Mouse (Mus musculus): Measurements from ENCODE around the gene Rabgap1.

Rabgap1 gene

GRCm38 (mm10) chr2:37516030-37516710, 73.1 kb downstream of the Rabgap1 start, which contains the start of gene Gpr21:
Gene Gpr21, plus strand, starts transcription at chr2:37516332.
- no peak for DNase-seq

- no peak for DNase-seq
These were observed 73.9 kb downstream of the Rabgap1 start for GRCm38 (mm10) chr2:37516922-37517462.

GRCm38 (mm10) chr2:37518561-37519285, 75.6 kb downstream of the Rabgap1 start:
- DNase-seq: no peak

- no peak for DNase-seq
These were observed 76.2 kb downstream of the Rabgap1 start for GRCm38 (mm10) chr2:37519286-37519640.

GRCm38 (mm10) chr2:37527587-37527986, 84.5 kb downstream of the Rabgap1 start:
- no peak for DNase-seq

- DNase-seq: no peak
These were observed 86.3 kb downstream of the Rabgap1 start for GRCm38 (mm10) chr2:37529397-37529796.

GRCm38 (mm10) chr2:37530766-37531165, 87.7 kb downstream of the Rabgap1 start:
- DNase-seq: no peak

GRCm38 (mm10) chr2:37531639-37532038, 88.6 kb downstream of the Rabgap1 start:
- DNase-seq: no peak

GRCm38 (mm10) chr2:37549346-37550012, 106.4 kb downstream of the Rabgap1 start:
- DNase-seq: no peak

- DNase-seq: no peak
These were observed 113.3 kb downstream of the Rabgap1 start for GRCm38 (mm10) chr2:37556366-37556765.

- no peak for DNase-seq
These were observed 122.5 kb downstream of the Rabgap1 start for GRCm38 (mm10) chr2:37565579-37565978.

GRCm38 (mm10) chr2:37566035-37566434, 123.0 kb downstream of the Rabgap1 start:
- DNase-seq: no peak

- peak; percentile 16 for DNase-seq
These were observed 126.8 kb downstream of the Rabgap1 start for GRCm38 (mm10) chr2:37569888-37570287.

- DNase-seq: no peak
These were observed 127.6 kb downstream of the Rabgap1 start for GRCm38 (mm10) chr2:37570703-37571102.

- no peak for DNase-seq
These were observed 129.1 kb downstream of the Rabgap1 start for GRCm38 (mm10) chr2:37572141-37572540.

- DNase-seq: no peak
These were observed 133.6 kb downstream of the Rabgap1 start for GRCm38 (mm10) chr2:37576661-37577060.

- DNase-seq: no peak
These were observed 135.1 kb downstream of the Rabgap1 start for GRCm38 (mm10) chr2:37578185-37578584.

- no peak for DNase-seq
These were observed 144.8 kb downstream of the Rabgap1 start for GRCm38 (mm10) chr2:37587919-37588318.

Measured in kidney, adult 18-20 months (tissue).